Mouse (Mus musculus) kidney, postnatal 14 days (tissue): ENCODE measurements around the gene Fam173a.
A peak's percentile ranks its signal among the peaks of the same experiment; 100 is the strongest.
"Not testable (repeated sequence)": the region's sequence is repeated elsewhere in the genome, so short reads cannot be mapped to it uniquely, and the experiment has no call there.

Experiments
- DNase-seq: peaks from one replicate; pipeline ENCODE4 v3.0.0; 2022; ENCODE audit warnings: mixed read lengths

The Fam173a gene

DNA sequence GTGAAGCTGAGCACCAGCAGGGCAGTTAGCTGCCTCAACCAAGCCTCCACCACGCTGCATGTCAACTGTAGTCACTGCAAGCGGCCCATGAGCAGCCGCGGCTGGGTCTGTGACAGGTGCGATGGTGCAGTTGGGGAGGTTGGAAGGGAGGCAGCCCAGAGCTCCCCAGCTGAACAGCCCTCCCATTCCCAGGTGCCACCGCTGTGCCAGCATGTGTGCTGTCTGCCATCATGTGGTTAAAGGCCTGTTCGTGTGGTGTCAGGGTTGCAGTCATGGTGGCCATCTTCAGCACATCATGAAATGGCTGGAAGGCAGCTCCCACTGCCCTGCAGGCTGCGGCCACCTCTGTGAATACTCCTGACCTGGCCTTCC lies 35.5 kb upstream of the Fam173a start:
- DNase-seq, result no peak

DNA sequence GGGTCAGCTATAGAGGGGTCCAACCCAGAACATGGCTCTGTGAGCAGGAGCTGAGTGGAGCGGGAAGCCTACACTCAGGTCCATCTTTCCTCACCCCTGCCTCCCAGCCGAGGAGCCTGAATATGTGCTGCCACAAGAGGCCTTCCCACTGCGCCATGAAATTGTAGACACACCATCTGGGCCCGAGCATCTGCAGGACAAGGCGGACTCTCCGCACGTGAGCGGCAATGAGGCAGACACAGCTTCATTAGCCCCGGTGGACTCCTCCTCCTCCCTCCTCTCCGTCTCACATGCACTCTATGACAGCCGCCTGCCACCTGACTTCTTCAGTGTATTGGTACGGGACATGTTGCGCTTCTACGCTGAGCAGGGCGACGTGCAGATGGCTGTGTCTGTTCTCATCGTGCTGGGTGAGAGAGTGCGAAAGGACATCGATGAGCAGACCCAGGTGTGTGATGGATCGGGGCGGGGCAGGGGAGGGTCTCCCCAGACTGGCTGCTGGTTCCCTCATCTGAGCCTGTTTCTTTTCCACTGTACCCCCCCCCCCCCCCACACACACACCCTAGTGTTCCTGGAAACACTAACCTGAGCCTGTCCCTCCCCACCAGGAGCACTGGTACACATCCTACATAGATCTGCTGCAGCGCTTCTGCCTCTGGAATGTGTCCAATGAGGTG lies 35.0 kb upstream of the Fam173a start:
- no peak for DNase-seq

DNA sequence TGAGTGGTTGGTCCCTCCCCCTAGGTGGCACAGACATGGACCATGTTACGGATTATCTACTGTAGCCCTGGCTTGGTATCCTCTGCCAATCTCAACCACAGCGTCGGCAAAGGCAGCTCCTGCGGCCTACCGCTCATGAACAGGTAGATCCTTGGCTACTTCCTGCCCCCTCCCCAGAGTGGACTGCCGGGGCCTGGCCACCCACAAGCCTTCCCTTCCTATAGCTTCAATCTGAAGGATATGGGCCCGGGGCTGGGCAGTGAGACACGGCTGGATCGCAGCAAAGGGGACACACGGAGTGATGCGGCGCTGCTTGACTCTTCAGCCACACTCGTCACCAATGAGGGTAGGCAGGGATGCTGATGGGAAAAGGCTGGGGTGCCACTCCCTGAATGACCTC lies 34.3 kb upstream of the Fam173a start:
- DNase-seq, result no peak

DNA sequence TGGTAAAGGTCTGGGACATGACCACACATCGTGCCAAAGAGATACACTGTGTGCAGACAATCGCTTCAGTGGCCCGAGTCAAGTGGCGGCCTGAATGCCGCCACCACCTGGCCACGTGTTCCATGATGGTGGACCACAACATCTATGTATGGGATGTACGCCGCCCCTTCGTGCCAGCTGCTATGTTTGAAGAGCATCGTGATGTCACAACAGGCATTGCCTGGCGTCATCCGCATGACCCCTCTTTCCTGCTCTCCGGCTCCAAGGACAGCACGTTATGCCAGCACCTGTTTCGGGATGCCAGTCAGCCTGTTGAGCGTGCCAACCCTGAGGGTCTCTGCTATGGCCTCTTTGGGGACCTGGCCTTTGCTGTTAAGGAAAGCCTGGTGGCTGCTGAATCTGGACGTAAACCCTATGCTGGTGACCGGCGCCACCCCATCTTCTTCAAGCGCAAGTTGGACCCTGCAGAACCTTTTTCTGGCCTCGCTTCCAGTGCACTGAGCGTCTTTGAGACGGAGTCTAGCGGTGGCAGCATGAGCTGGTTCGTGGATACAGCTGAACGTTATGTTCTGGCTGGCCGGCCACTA lies 33.4 kb upstream of the Fam173a start:
- no peak for DNase-seq

DNA sequence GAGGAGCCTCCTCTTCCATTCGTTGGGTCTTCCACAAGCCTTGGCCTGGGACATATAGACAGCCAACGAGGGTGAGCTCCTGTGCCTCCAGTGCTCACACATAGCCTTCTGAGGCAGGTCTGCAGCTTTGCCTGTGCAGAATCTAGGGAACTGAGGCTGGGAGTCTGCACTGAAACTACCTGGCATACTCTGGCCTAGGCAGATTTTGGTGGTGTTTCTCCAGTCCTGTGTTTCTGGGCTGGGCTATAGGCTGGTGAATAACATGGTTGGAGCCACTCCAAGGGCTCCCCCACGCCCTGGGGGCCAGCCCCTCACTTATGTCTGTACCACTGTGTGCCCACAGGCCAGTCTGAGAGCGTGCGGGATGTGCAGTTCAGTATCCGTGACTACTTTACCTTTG lies 32.6 kb upstream of the Fam173a start:
- DNase-seq, result no peak

DNA sequence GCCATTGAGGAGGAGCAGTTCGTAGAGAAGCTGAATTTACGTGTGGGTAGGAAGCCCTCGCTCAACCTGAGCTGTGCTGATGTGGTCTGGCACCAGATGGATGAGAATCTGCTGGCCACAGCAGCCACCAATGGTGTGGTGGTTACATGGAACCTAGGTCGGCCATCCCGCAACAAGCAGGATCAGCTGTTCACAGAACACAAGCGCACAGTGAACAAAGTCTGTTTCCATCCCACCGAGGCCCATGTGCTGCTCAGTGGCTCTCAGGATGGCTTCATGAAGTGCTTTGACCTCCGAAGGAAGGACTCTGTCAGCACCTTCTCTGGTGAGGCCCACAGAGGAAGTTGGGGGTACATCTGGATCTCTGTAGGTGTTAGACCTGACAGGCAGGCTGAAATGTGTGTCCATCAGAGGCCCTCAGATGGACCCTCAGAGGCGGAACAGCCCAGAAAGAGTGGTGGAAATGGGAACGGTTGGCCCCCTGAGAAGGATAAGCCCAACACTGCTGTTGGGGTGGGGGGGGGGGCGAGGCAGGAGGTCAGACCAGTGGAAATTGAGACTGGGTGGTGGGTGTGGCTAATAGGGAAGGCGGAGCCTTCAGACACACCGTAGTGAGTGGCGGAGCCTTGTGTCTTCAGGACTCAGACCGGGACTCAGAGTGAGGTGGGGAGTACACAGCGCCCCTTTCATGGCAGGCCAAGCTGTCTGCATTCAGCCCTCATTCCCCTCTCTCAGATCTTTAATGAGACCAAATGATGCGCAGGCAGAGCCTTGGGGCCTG lies 31.9 kb upstream of the Fam173a start:
- no peak for DNase-seq

DNA sequence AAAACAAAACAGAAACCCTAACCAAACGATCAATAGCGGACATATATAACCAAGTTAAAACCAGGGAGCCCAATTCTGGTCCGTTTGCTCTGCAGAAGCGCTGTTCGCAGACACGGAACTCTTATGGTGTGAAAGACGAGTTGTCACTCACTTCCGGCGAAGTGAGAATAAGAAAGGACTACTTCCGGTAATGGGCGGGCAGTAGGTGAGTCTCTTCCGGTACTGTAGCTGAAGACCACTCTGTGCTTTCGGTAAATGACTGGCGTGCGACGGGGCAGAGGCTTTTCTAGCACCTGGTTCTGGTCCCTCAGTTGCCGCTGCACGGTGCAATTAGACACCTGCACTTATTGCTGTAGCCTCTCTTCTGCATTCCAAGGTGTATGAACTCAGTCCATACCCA lies 30.8 kb upstream of the Fam173a start, which contains the start of gene Wdr24:
Wdr24 (plus strand) TSS at position 176 of the 400 bp plus-strand sequence.
- DNase-seq, result peak; percentile 86

DNA sequence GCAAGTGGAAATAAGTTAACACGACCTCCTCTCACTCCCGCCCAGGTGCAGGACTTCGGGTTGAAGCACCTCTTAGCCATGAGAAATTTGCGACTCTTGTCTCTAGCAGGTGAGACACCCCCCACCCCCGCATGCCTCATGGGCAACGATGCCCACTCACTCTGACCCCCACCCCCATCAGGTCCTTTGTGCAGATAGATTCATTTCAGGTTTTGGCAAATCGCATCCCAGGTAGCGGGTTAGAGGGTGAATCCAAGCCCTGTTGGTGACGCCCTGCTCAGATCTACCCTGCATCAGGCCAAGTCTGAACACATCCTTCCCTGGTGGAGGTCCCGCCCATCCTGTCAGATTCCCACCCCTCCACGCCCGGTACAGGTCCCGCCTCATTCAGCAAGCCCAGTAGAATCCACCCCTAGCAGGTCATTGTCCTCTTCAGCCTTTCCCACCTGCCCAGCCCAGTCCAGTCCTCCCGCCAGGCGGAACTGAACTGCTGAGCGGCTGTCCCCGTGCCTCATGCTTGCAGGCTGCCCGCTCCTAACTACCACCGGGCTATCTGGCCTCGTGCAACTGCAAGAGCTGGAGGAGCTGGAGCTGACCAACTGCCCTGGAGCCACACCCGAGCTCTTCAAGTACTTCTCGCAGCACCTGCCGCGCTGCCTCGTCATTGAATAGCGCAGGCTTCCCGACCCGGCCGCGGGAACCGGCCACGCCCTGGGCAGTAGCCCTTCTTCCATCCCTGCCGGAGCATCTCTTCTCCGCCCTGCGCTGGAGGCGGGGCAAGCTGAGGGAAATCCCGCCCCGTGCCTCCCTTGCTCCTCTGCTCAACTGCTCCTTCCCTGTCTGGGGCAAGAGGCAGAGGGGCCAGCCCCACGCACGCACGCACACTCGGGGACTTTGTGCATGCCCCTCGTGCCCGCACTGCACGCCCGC lies 26.4 kb upstream of the Fam173a start:
- no peak for DNase-seq

DNA sequence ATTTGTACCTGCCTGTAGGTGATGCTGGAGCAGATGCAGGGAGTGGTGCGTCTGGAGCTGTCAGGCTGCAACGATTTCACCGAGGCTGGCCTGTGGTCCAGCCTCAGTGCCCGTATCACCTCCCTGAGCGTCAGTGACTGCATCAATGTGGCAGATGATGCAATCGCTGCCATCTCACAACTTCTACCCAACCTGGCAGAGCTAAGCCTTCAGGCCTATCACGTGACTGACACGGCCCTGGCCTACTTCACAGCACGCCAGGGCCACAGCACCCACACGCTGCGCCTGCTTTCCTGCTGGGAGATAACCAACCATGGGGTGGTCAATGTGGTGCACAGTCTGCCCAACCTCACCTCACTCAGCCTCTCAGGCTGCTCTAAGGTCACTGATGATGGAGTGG lies 25.0 kb upstream of the Fam173a start:
- DNase-seq, result no peak

DNA sequence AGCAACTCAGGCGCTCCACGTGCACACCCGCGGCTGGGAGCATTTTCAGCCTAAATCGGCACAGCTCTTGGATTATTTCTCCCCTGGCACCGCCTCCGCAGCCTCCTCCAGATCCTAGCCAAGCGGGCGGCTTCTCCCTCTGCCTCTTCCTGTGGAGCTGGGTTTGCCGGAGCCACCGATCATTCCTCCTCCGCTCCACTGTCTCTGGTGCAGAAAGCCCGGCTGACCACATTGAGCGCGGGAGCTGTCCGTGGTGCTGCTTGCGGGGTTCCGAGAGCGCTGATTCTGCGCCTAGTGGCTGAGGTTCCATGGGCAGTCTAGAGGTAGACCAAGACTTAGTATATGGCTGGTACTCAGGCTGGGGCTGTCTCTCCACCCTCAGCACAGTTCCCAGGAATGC lies 20.8 kb upstream of the Fam173a start:
- DNase-seq, result peak; percentile 90

DNA sequence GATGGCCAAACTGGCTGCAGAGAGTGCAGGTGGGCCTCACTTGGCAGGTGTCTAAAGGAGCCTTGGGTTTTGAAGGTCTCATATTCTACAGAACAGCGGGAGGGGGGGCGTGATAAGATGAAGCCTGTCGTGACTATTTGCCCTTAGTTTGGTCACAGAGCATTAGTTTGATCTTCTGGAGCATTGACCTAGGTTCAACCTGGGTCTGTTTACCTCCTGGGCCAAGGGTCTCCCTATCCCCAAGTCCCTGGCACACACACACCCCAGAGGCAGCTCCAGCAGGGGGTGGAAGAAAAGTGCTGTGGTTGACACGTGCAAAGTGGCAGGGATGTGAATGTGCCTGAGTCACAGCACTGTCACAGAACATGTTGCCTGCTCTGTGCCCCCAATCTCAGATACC lies 18.2 kb upstream of the Fam173a start:
- no peak for DNase-seq

DNA sequence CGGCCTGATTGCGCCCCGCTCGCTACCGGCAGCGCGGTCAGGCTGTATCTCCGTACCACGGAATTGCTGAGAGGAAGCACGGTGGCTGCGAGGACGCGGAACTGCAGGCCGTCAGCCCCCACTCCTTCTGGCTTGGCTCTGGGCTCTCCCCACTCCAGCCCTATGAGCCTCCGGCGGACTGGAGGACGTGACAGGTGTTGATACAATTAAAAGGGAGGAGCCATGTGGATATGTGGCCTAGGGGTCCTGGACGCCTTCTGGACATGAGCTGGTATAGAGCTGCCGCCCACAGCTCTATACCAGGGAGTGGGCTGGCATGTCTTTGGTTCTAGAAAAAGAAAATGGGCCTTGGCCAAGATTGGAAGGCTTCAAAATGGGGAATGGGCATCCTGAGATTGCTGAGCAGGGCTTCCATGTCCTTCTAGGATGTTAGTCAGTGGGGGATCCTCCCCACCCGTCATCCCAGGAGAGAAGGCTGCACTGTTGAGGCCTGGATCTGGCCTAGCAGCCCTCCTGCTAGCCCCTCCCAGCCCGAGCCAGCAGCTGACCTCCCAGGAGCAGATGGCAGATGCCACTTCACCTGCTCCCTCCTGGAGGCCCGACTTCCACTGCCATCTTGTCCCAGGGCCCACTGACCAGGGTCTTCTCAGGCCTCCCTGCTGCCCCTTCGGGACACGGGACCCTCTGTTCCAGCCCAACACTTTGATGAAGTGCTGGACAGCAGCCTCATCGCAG lies 17.1 kb upstream of the Fam173a start:
- no peak for DNase-seq

DNA sequence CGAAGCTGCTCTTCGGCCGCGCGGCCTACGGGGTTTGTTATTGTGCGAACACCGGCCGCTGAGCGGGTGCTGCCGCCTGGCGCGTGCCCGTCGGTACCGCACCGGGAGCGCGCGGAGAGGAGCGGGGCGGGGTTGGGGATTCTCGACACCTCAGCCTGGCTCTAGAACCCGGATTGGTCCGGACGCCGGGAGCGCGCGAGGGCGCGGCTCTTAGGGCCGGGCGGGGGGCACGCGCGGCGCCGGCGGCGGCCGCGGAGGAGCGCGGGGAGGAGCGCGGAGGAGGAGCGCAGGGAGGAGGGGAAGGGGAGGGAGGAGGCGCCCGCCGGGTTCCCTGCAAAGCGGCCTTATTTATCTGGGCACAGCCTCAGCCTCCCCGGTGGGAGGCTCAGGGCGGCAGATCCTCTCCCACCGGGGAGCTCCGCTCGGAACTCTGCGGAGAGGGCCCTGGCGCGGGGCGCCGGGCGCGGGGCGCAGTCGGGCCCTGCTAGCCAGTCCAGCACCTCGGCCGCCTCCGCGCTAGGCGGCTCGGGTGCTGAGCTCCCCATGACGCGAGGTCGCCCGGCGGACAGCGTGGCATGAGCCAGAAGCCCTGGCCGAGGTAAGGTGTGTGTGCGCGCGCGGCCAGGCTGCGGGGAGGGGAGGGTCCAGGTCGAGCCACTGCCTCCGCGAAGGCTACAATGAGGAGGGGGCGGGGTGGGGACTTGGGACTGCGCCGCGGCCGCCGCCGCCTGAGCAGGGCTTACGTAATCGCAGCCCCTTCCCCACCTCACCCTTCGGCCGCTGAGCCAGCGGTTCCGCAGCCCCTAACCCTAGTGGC lies 16.3 kb upstream of the Fam173a start, which contains the start of gene Fbxl16:
Fbxl16 (plus strand) TSS at position 297 of the 817 bp plus-strand sequence.
- peak; percentile 84 for DNase-seq

DNA sequence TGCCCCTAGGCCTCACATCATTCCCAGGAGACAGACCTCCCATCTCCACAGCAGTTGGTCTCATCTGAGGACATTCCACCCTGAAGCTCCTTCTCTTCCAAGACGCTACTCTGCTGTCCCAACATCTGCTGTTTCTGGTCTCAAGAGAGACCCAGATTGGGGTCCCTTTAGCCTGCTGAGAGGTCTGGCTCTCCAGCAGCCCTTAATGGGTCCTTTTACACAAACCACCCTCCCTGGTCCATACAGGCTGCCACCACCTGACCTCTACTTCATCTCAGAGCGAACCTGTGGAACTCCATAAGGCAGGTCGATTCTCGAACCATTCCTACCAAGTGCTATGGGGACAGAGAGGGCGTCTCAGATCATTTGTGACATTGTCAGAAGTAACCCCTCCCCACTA lies 15.3 kb upstream of the Fam173a start:
- DNase-seq, result no peak

DNA sequence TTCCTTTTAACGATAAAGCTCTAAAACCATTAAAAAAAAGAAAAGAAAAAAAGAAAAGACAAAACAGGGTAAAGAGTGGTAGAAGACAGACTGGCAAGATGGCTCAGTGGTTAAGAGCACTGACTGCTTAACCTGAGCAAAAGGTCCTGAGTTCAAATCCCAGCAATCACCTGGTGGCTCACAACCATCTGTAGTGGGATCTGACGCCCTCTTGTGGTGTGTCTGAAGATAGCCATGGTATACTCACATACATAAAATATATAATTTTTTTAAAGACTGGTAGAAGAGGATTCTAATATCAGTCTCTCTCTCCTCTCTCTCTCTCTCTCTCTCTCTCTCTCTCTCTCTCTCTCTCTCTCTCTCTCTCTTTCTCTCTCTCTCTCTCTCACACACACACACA lies 14.8 kb upstream of the Fam173a start:
- not testable (repeated sequence) for DNase-seq

DNA sequence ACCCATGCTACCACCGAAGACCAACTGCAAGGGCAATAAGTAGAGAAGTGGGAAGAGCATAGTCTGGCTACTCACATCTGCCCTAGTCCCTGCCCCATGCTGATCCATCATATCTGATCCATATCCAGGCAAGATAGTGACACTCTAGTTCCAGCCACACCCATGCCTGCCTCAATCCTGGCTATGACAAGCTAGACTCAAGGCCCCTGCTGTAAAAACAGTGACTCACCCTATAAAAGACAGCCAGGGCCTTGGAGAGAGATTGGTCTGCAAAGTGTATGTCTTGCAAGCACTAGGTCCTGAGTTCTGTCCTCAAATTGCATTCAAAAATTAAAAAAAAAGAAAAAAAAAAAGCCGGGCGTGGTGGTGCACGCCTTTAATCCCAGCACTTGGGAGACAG lies 13.8 kb upstream of the Fam173a start:
- no peak for DNase-seq

DNA sequence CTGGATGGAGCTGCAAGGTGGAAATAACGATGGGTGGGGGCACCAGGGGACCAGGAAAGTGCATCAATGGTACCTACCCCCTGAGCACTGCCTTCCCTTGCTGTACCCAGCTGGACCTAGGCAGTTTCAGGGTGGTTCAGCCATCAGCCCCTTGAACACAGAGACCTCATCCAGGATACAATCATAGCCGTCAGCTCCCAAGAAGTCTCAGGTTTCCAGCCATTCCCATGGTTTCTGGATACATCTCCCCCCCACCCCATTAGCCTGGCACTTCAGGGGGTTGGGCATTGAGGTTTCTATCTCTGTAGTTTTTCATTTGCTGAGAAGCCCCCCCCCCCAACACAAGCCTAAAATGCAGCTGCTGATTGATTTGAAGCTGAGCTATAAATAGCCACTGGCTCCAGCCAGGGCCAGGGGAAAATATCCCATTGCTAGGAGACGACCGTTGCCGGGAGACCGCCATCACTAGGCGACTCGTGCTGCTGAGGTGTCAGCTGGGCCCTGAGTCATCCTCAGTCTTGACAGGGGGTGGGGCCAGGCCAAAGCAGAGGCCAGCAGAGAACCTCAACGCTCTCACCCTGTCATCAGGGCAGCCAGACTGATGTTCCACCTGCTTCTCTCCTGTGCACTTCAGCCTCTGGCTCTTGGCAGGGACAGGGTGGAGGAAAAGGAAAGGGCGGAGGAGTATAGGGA lies 10.3 kb upstream of the Fam173a start:
- no peak for DNase-seq

DNA sequence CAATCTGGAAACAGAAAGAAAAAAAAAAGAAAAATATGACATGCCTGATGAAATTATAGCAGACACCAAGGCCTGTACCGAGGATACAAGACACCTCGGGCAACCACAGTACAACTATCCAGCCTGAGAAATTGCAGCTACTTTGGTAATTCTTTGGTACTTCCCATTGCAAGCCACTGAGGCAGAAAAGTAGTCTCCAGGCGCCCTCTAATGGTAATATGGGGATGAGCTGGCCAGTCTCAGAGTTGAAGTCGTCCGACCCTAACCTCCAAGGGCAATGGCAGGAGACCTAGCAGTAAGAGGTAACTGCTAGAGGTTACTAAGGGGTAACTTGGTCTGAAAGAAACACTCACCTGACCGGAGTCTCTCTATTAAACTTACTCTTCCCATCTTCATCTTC lies 8.3 kb upstream of the Fam173a start:
- DNase-seq, result peak; percentile 81

DNA sequence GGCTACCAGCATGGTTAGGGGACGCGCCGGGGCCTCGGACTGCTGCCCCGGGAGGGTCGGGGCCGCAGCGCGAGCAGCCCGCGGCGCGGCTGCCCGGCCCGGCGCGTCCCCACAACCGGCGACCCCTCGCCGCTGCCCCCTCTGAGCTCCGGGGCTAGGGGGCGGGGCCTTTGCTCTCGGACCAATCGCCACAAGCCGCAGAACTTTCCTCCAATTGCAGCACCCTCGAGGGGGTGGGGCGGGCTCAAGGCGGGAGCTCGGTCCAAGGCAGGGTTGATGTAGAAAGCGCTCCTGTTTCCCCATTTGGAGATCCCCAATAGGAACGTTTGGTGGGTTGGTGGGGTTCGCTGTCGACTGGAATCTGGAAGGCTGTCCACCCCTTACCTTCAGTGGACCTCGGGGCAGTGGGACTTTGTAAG lies 4.3 kb upstream of the Fam173a start, which contains the start of gene Metrn:
Metrn (minus strand) TSS at position 186 of the 419 bp plus-strand sequence.
- peak; percentile 93 for DNase-seq

DNA sequence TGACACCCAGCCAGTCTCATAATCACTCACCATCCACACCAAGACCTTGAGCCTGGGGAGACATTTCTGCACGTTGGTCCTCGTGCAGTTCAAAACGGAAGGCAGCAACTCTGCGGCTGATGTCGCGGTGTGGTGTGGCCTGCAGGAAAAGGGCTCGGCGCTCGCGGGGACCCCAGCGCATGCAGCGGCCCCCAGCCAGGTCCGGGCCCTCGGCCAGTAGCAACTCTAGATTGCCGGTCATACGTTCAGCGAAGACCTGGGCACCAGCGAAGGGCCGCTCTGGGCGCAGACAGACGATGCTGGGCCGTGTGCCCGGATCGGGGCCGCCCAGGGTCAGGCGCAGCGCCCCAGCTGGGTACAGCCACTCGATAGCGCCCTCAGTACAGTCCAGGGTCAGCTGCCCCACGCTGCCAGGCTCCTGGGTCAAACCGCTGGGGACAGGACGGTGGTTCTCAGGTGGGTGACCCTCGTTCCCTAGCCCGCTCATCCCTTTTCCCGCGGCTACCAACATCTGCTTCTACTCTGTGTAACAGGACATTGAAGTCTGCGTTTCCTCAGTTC lies 3.6 kb upstream of the Fam173a start:
- DNase-seq, result peak; percentile 54
